14 mouse cellular contexts compared by ENCODE assay signal in the genomic region with DNA sequence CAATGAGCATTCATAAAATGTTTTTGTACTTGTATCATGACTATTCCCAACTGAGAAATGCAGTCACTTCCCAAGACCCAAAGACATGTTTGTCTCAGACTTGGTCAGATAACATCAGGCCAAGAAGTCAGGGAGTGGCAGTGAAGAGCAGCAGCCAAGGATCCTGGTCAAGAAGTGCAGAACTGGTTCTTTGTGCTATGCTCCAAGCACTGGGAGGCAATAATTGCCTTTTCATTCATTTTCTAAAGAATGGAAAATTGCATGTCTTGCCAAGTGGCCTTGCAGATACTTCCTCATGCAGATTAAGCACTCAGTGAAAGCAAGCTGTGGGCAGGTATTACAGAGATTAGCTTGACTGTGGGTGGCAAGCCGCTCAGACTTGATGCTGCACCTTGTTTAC.
DNase-seq lines count a peak whose midpoint lies in the region; TF ChIP-seq lines count a peak whose summit lies in the region.
"Had no signal": no experiment of that assay in that cellular context is flagged by ENCODE, and none has a peak within 500 bp of the region (broad histone marks: within the 10 kb centered on the region; RNA-seq: fewer than 3 reads in every experiment).

No protein-coding gene starts in this region.

- intact Hi-C loops in heart, adult 2 months (cut with DNase I), result loop anchor here (2.0 kb wide), 1 partner anchor 196 kb away; no protein-coding TSS in a partner anchor

- no peak for TF ChIP-seq POLR2A in heart, adult 2 months (IDR thresholded peaks at IDR 0.05; ENCODE audit: insufficient read depth, low read depth, low read length)
- no peak for TF ChIP-seq POLR2A in small intestine, adult 2 months (IDR thresholded peaks at IDR 0.05; ENCODE audit: low read depth, low read length)

- no peak overlapping the region for H3K4me3 ChIP-seq in heart, adult 2 months
- no peak overlapping the region for H3K4me3 ChIP-seq in small intestine, adult 2 months (ENCODE audit: low read depth, low read length)
- H3K4me3 ChIP-seq: heart, embryonic 13.5 days; midbrain, embryonic 12.5 days had no signal

- TF ChIP-seq CTCF in heart, adult 2 months (IDR thresholded peaks at IDR 0.05), result no peak
- no peak for TF ChIP-seq CTCF in small intestine, adult 2 months (IDR thresholded peaks at IDR 0.05; ENCODE audit: extremely low read depth, insufficient read length, insufficient replicate concordance, low read depth, low read length)

- H3K27ac ChIP-seq in heart, adult 2 months, result no peak overlapping the region
- H3K27ac ChIP-seq in small intestine, adult 2 months (ENCODE audit: insufficient read depth, low read depth, low read length), result peak overlapping the region; percentile 8; the same call in 1 of the 2 replicates
- H3K27ac ChIP-seq: heart, embryonic 13.5 days; hindbrain, postnatal 0 days; midbrain, embryonic 12.5 days had no signal

- WGBS in heart, adult 2 months, result 32% methylated on average over 1 of the region's 1 CpGs
- 21% methylated on average over 1 of the region's 1 CpGs for WGBS in small intestine, adult 2 months

- peaks cover 3% of the 10 kb centered on the region for H3K4me1 ChIP-seq in heart, adult 2 months (ENCODE audit: control insufficient read depth, insufficient read depth, low read length)
- peaks cover 7% of the 10 kb centered on the region; the same call in 1 of the 2 replicates for H3K4me1 ChIP-seq in small intestine, adult 2 months (ENCODE audit: control insufficient read depth, insufficient read depth, insufficient read length, low read length)
- H3K4me1 ChIP-seq: heart, embryonic 13.5 days; midbrain, embryonic 12.5 days had no signal

- H3K79me2 ChIP-seq in heart, adult 2 months (replicated peaks; ENCODE audit: control insufficient read depth, insufficient read depth, low read length), result no peaks in the 10 kb centered on the region

- no peak overlapping the region for H3K9ac ChIP-seq in heart, adult 2 months (ENCODE audit: low read depth, low read length)
- H3K9ac ChIP-seq: heart, embryonic 13.5 days; midbrain, embryonic 12.5 days had no signal

- no peaks in the 10 kb centered on the region for H3K27me3 ChIP-seq in heart, adult 2 months (ENCODE audit: control insufficient read depth, insufficient read depth, low read length)
- H3K27me3 ChIP-seq in small intestine, adult 2 months (ENCODE audit: control insufficient read depth, insufficient read depth, low read length), result no peaks in the 10 kb centered on the region
- H3K27me3 ChIP-seq: heart, embryonic 13.5 days; midbrain, embryonic 12.5 days had no signal

- H3K36me3 ChIP-seq in heart, adult 2 months (ENCODE audit: control insufficient read depth, insufficient read depth, low read length), result no peaks in the 10 kb centered on the region
- no peaks in the 10 kb centered on the region for H3K36me3 ChIP-seq in small intestine, adult 2 months (ENCODE audit: control insufficient read depth, insufficient read depth, low read length)
- H3K36me3 ChIP-seq: heart, embryonic 13.5 days; midbrain, embryonic 12.5 days had no signal

- peak in 1 of 2 experiments; percentile 48 for DNase-seq in heart, adult 2 months
- no peak for DNase-seq in heart, postnatal 4 days
- DNase-seq in ovary, adult 18-20 months (ENCODE audit: low spot score), result peak; percentile 1
- no peak for DNase-seq in ovary, postnatal 36 days (ENCODE audit: low spot score)
- peak; percentile 78 for DNase-seq in gonadal fat pad, adult 2 months (ENCODE audit: low read depth)
- no peak for DNase-seq in adrenal gland, postnatal 10 days
- DNase-seq in T-cell, adult 2 months (ENCODE audit: low spot score), result no peak
- DNase-seq: cerebellum, adult 11-12 months; kidney, postnatal 14 days; thymus, postnatal 14 days had no signal

- peak; percentile 85 for TF ChIP-seq EP300 in heart, adult 2 months (IDR thresholded peaks at IDR 0.05; ENCODE audit: insufficient read depth, low read depth, low read length)

Comparison
In these comparisons a context has a peak if more than half of its experiments do, and no peak if none do; other contexts are left out.
1. DNase-seq: peak in ovary, adult 18-20 months (single experiment) and gonadal fat pad, adult 2 months (single experiment); none in heart, postnatal 4 days (single experiment), ovary, postnatal 36 days (single experiment), adrenal gland, postnatal 10 days (single experiment) and T-cell, adult 2 months (single experiment).